Mouse (Mus musculus) forebrain, postnatal 0 days (tissue): Measurements from ENCODE around the gene Ifna5. TPM values are rescaled to one million over a fixed set of nuclear protein-coding genes. Genes with fewer than 3 reads are reported as not detected.
"Not testable (repeated sequence)": the region's sequence is repeated elsewhere in the genome, so short reads cannot be mapped to it uniquely, and the experiment has no call there.

Experiments used
- ATAC-seq: fragments of 200-750 bp; cut with Nextera tagmentation; 2 replicates; pipeline ENCODE4 v1.8.0; 2017; ENCODE audit warnings: mild to moderate bottlenecking, moderate library complexity
- DNase-seq: peaks from one replicate; pipeline ENCODE4 v3.0.0-alpha.2; 2015
- H3K27ac ChIP-seq: fragments of 300-500 bp; sonication (generic); 2 replicates; pipeline ENCODE4 v1.5.1; 2014; ENCODE audit warnings: low read depth, mild to moderate bottlenecking, antibody characterized with exemption, low read length, moderate library complexity, mixed read lengths
- H3K27me3 ChIP-seq: fragments of 300-500 bp; sonication (generic); 2 replicates; pipeline ENCODE4 v1.6.1; 2014; ENCODE audit warnings: mild to moderate bottlenecking, low read length, mixed read lengths; ENCODE audit not compliant: insufficient read depth
- H3K36me3 ChIP-seq: fragments of 300-500 bp; sonication (generic); 2 replicates; pipeline ENCODE4 v1.6.1; 2014; ENCODE audit warnings: mild to moderate bottlenecking, moderate library complexity; ENCODE audit not compliant: insufficient read depth
- H3K4me1 ChIP-seq: fragments of 300-500 bp; sonication (generic); 2 replicates; pipeline ENCODE4 v1.6.1; 2014; ENCODE audit warnings: antibody characterized with exemption; ENCODE audit not compliant: insufficient read depth
- H3K4me2 ChIP-seq: fragments of 300-500 bp; sonication (generic); 2 replicates; pipeline ENCODE4 v1.6.1; 2014; ENCODE audit warnings: low read depth, mild to moderate bottlenecking, moderate library complexity
- H3K4me3 ChIP-seq: fragments of 300-500 bp; sonication (generic); 2 replicates; pipeline ENCODE4 v1.5.1; 2014; ENCODE audit warnings: low read depth, low read length, mixed read lengths
- H3K9ac ChIP-seq: fragments of 300-500 bp; sonication (generic); 2 replicates; pipeline ENCODE4 v1.6.1; 2014; ENCODE audit warnings: mild to moderate bottlenecking
- H3K9me3 ChIP-seq: fragments of 300-500 bp; sonication (generic); 2 replicates; pipeline ENCODE4 v1.6.1; 2016; ENCODE audit warnings: low read length
- CTCF ChIP-seq: sonication (generic); IDR thresholded peaks from 2 replicates; pipeline ENCODE4 v1.5.1; 2016; ENCODE audit warnings: antibody characterized with exemption, control low read depth, low read depth
- WGBS: fragments of 180-500 bp; shearing (Covaris S2); extraction: QIAGEN DNeasy Blood & Tissue Kit; methylation state at CpG from one replicate; pipeline ENCODE4 v1.1.7; 2014; 5-methylcytosine and 5-hydroxymethylcytosine counted together
- polyA plus RNA-seq: library from polyadenylated mRNA; unstranded; fragments of >200 nt; fragmentation: Nextera tagmentation; extraction: Ambion mirVana; gene quantifications from 2 replicates; pipeline ENCODE4 v1.2.1, GENCODE M21; 2015
- total RNA-seq: library from RNA; depleted of rRNA; stranded (reverse); fragments of >200 nt; gene quantifications from 2 replicates; pipeline ENCODE4 v1.2.3, GENCODE M21; 2014

Ifna5 gene
- total and polyA plus RNA-seq, 2 experiments from 2014 or later, result not detected

- Histone ChIP-seq H3K9ac (no peak within 1 kb of the TSS), H3K4me1 (no peaks in the 10 kb centered on the region), H3K27me3 (no peaks in the 10 kb centered on the region), H3K4me2 (no peak within 1 kb of the TSS), H3K36me3 (no peaks in the 10 kb centered on the region), H3K27ac (no peak within 1 kb of the TSS), H3K9me3 (no peaks in the 10 kb centered on the region), H3K4me3 (no peak within 1 kb of the TSS)
- ATAC-seq, result no peak
- no peak for DNase-seq
- TF ChIP-seq CTCF, result no peak
- 62% methylated on average over 3 of the region's 3 CpGs for WGBS
Measured at GRCm38 (mm10) chr4:88815928-88816327, 19.4 kb upstream of the Ifna5 start, which contains the start of gene Ifna7. Gene Ifna7 (plus strand): TSS chr4:88816228.

DNA sequence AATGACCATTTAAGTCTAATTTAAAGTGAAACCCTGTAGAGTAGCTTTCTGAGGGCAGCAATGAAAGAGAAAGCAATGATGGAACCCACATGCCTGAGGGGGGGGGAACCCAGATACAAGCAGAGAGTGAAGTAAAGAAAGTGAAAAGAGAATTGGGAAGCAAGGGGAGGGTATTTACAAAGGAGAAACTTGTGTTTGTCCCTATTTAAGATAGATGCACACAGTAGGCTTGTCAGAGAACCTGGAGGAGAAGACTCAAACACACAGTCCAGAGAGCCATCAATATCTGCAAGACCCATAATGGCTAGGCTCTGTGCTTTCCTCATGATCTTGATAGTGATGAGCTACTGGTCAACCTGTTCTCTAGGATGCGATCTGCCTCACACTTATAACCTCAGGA, 15.7 kb upstream of the Ifna5 start, which contains the start of gene Ifna11:
Ifna11 (plus strand) TSS at position 301 of the 400 bp plus-strand sequence.
- ATAC-seq (no peak), DNase-seq (no peak)
- Histone ChIP-seq H3K4me3 (no peak within 1 kb of the TSS), H3K4me1 (no peaks in the 10 kb centered on the region), H3K27me3 (no peaks in the 10 kb centered on the region), H3K4me2 (no peak within 1 kb of the TSS), H3K9me3 (no peaks in the 10 kb centered on the region), H3K27ac (no peak within 1 kb of the TSS), H3K36me3 (no peaks in the 10 kb centered on the region), H3K9ac (no peak within 1 kb of the TSS)
- WGBS, result 92% methylated on average over 1 of the region's 1 CpGs
- no peak for TF ChIP-seq CTCF

GRCm38 (mm10) chr4:88822995-88823394, 12.3 kb upstream of the Ifna5 start:
- WGBS, result 26% methylated on average over 4 of the region's 4 CpGs
- Histone ChIP-seq H3K9me3 (no peaks in the 10 kb centered on the region), H3K4me2 (no peak overlapping the region), H3K4me1 (no peaks in the 10 kb centered on the region), H3K9ac (no peak overlapping the region), H3K27ac (no peak overlapping the region), H3K4me3 (no peak overlapping the region), H3K36me3 (no peaks in the 10 kb centered on the region), H3K27me3 (no peaks in the 10 kb centered on the region)
- ATAC-seq (no peak), DNase-seq (peak; percentile 36)
- peak; percentile 69 for TF ChIP-seq CTCF

DNA sequence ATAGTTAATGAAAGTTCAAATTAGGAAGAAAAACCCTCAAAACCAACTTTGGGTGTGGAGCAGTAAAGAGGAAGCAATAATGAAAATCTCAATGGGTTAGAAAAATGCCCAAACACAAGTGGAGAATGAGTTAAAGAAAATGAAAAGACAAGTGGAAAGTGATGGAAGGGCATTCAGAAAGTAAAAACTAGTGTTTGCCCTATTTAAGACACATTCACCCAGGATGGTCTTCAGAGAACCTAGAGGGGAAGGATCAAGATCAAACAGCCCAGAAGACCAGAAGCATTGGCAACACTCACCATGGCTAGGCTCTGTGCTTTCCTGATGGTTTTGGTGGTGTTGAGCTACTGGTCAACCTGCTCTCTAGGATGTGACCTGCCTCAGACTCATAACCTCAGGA, 8.2 kb upstream of the Ifna5 start, which contains the start of gene Ifna6:
Ifna6 (plus strand) TSS at position 301 of the 400 bp plus-strand sequence.
- H3K9ac ChIP-seq, H3K4me3 ChIP-seq, H3K36me3 ChIP-seq, H3K27me3 ChIP-seq, H3K27ac ChIP-seq, H3K4me2 ChIP-seq, H3K9me3 ChIP-seq, ATAC-seq, DNase-seq, H3K4me1 ChIP-seq: not testable (repeated sequence)

GRCm38 (mm10) chr4:88830523-88830922, 4.8 kb upstream of the Ifna5 start:
- peak; percentile 57 for DNase-seq
- Histone ChIP-seq H3K4me1 (no peaks in the 10 kb centered on the region), H3K9me3 (no peaks in the 10 kb centered on the region), H3K4me3 (no peak overlapping the region), H3K27ac (no peak overlapping the region), H3K9ac (no peak overlapping the region), H3K27me3 (no peaks in the 10 kb centered on the region), H3K36me3 (no peaks in the 10 kb centered on the region), H3K4me2 (no peak overlapping the region)
- WGBS, result 22% methylated on average over 4 of the region's 4 CpGs
- TF ChIP-seq CTCF, result peak; percentile 66
- ATAC-seq, result no peak

DNA sequence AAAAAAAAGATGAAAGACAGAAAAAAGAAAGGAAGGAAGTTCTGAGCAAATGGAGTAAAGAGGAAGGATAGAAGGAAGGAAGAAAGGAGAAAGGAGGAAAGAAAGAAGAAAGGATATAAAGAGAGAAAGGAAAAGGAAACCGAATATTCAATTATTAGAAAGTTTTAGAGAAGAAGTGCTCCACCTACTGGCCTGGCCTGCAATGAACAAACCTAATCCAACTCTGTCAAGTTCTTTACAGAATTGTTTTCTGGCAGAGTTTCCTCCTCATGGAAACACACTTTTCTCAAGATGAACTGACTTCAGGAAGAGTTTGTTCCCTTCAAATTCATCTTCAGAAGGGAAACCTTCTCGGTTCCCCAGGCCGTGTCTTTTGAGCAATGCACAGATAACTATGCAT, 3.5 kb downstream of the Ifna5 start:
- no peak overlapping the region for H3K27ac ChIP-seq
- no peaks in the 10 kb centered on the region for H3K36me3 ChIP-seq
- H3K9ac ChIP-seq, result no peak overlapping the region
- H3K4me1 ChIP-seq, result no peaks in the 10 kb centered on the region
- H3K4me3 ChIP-seq, result no peak overlapping the region
- H3K9me3 ChIP-seq, result no peaks in the 10 kb centered on the region
- no peaks in the 10 kb centered on the region for H3K27me3 ChIP-seq
- H3K4me2 ChIP-seq, result no peak overlapping the region
- peak; percentile 58 for TF ChIP-seq CTCF
- 41% methylated on average over 3 of the region's 3 CpGs for WGBS
- DNase-seq (no peak), ATAC-seq (no peak)

DNA sequence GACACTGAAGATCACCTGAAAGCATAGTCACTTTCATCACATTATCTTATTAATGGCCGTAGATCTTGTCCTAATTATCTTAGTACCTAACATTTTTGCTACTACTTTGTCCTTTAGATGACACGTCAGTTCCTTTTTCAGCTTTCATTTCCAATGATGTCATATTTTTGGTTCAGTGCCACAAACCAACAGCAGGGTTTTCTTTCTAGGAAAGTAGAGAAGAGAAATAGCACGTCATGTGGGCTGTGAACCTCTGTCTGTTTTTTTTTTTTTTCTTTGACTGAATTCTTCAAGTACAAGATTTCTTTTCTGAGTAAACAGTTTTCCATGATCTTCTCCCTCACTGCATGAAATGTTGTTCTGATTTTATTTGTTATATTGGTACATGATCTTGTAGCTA, 4.7 kb downstream of the Ifna5 start:
- no peak for DNase-seq
- WGBS, result 65% methylated on average over 3 of the region's 3 CpGs
- Histone ChIP-seq H3K4me1 (no peaks in the 10 kb centered on the region), H3K9me3 (no peaks in the 10 kb centered on the region), H3K9ac (no peak overlapping the region), H3K27ac (no peak overlapping the region), H3K4me2 (no peak overlapping the region), H3K4me3 (no peak overlapping the region), H3K36me3 (no peaks in the 10 kb centered on the region), H3K27me3 (no peaks in the 10 kb centered on the region)
- no peak for ATAC-seq
- TF ChIP-seq CTCF, result no peak
